Mouse (Mus musculus) cerebellum, adult 9-11 months (tissue): Measurements from ENCODE around the gene Gm29797.

ENCODE experiments used
- DNase-seq: peaks from one replicate; pipeline ENCODE4 v3.0.0; 2022

The Gm29797 gene

DNA sequence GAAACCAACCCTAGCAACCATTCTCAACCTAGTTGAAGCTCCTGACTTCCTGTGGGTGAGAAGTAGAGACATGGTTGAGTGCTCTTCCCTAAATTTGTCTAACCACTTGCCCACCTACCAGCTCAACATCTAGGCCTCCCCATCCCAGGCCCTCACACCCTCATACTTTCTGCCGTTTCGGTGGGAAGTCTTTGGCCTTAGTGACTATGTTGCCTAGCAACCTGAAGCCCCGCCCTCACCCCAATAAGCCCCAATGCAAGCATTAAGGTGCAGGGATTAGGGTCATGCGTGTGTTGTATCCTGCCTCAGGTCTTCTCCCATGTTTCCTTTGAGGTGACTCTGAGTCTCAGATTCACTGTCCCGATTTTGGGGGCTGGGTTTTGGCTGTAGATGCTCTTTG lies 41.4 kb downstream of the Gm29797 start, which contains the start of gene Lkaaear1:
Gene Lkaaear1 (minus strand): TSS at position 202 of the 400 bp plus-strand sequence.
- no peak for DNase-seq

DNA sequence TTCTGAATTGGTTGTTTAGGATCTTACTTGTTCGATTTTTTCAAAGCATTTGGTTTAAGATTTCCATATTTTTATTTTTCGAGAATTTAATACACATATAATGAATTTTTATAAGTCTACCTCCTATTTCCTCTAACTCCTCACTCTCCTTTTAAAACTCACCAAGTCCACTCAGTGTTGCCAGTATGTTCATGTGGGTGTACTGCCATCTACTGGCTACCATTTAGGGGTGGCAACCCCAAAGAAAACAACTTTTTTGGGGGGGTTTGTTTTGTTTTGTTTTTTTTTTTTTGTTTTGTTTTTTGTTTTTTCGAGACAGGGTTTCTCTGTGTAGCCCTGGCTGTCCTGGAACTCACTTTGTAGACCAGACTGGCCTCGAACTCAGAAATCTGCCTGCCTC lies 49.8 kb downstream of the Gm29797 start:
- DNase-seq, result no peak
